Mouse (Mus musculus): ENCODE data around the gene Eva1c.
"Not testable (repeated sequence)": the region's sequence is repeated elsewhere in the genome, so short reads cannot be mapped to it uniquely, and the experiment has no call there.

Gene Eva1c

GRCm38 (mm10) chr16:90823986-90824385 is 2.5 kb upstream of the Eva1c start:
- not testable (repeated sequence) for DNase-seq (ENCODE audit: low read depth, low spot score)

GRCm38 (mm10) chr16:90826041-90826440 is 478 bp upstream of the Eva1c start:
- no peak for DNase-seq (ENCODE audit: low read depth, low spot score)

- no peak for DNase-seq (ENCODE audit: low read depth, low spot score)
These were observed 979 bp downstream of the Eva1c start for GRCm38 (mm10) chr16:90827498-90827897.

GRCm38 (mm10) chr16:90829136-90829535 is 2.6 kb downstream of the Eva1c start:
- DNase-seq (ENCODE audit: low read depth, low spot score), result no peak

GRCm38 (mm10) chr16:90829894-90830685 is 3.6 kb downstream of the Eva1c start:
- DNase-seq (ENCODE audit: low read depth, low spot score), result peak; percentile 67

- peak; percentile 63 for DNase-seq (ENCODE audit: low read depth, low spot score)
These were observed 4.3 kb downstream of the Eva1c start for GRCm38 (mm10) chr16:90830686-90831439.

GRCm38 (mm10) chr16:90831676-90832075 is 5.2 kb downstream of the Eva1c start:
- DNase-seq (ENCODE audit: low read depth, low spot score), result no peak

- no peak for DNase-seq (ENCODE audit: low read depth, low spot score)
These were observed 6.0 kb downstream of the Eva1c start for GRCm38 (mm10) chr16:90832495-90832894.

- peak; percentile 62 for DNase-seq (ENCODE audit: low read depth, low spot score)
These were observed 6.7 kb downstream of the Eva1c start for GRCm38 (mm10) chr16:90833041-90833791.

GRCm38 (mm10) chr16:90837431-90837830 is 10.9 kb downstream of the Eva1c start:
- DNase-seq (ENCODE audit: low read depth, low spot score), result no peak

GRCm38 (mm10) chr16:90842164-90842563 is 15.6 kb downstream of the Eva1c start:
- peak; percentile 51 for DNase-seq (ENCODE audit: low read depth, low spot score)

GRCm38 (mm10) chr16:90845038-90845437 is 18.5 kb downstream of the Eva1c start:
- DNase-seq (ENCODE audit: low read depth, low spot score), result no peak

GRCm38 (mm10) chr16:90845591-90845990 is 19.1 kb downstream of the Eva1c start:
- DNase-seq (ENCODE audit: low read depth, low spot score), result no peak

- no peak for DNase-seq (ENCODE audit: low read depth, low spot score)
These were observed 22.2 kb downstream of the Eva1c start for GRCm38 (mm10) chr16:90848697-90849096.

GRCm38 (mm10) chr16:90849262-90849661 is 22.7 kb downstream of the Eva1c start:
- DNase-seq (ENCODE audit: low read depth, low spot score), result peak; percentile 47

- DNase-seq (ENCODE audit: low read depth, low spot score), result no peak
These were observed 24.4 kb downstream of the Eva1c start for GRCm38 (mm10) chr16:90850881-90851280.

GRCm38 (mm10) chr16:90851621-90852334 is 25.3 kb downstream of the Eva1c start:
- no peak for DNase-seq (ENCODE audit: low read depth, low spot score)

GRCm38 (mm10) chr16:90856552-90857200 is 30.2 kb downstream of the Eva1c start:
- no peak for DNase-seq (ENCODE audit: low read depth, low spot score)

GRCm38 (mm10) chr16:90858206-90858605 is 31.7 kb downstream of the Eva1c start:
- no peak for DNase-seq (ENCODE audit: low read depth, low spot score)

- no peak for DNase-seq (ENCODE audit: low read depth, low spot score)
These were observed 36.5 kb downstream of the Eva1c start for GRCm38 (mm10) chr16:90863036-90863435.

GRCm38 (mm10) chr16:90863468-90864046 is 37.0 kb downstream of the Eva1c start:
- no peak for DNase-seq (ENCODE audit: low read depth, low spot score)

Data from mesoderm, embryonic 11.5 days (tissue).